Mouse (Mus musculus): Measurements from ENCODE around the gene Sppl2b.
"Not testable (repeated sequence)": the region's sequence is repeated elsewhere in the genome, so short reads cannot be mapped to it uniquely, and the experiment has no call there.

Gene Sppl2b

GRCm38 (mm10) chr10:80854913-80855748, at the start of gene Sppl2b, which contains the start of gene Lsm7:
TSS of gene Sppl2b (plus strand) at chr10:80855275.
TSS of gene Lsm7 (minus strand) at chr10:80855209.
- peak; percentile 96 for DNase-seq (ENCODE audit: low spot score)

DNA sequence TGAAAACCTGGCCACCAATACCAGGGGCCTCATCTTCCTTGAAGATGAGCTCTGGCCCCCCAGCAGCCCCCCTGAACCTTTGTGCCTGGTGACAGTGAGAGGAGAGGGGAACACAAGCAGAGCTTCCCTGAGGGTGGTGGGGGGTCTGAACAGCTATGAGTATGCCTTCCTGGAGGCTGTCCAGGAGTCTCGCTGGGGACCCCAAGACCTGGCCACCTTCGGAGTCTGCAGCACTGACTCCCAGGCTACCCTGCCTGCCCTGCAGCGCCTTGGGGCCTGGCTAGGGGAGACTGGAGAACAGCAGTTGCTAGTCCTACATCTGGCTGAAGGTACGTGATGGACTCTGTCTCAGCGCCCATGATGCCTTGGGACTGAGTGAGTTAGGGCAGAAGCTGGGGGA, 49.8 kb upstream of the Sppl2b start:
- DNase-seq (ENCODE audit: low spot score), result no peak

GRCm38 (mm10) chr10:80805925-80806324, 49.1 kb upstream of the Sppl2b start:
- DNase-seq (ENCODE audit: low spot score), result peak; percentile 58

GRCm38 (mm10) chr10:80806341-80807056, 48.6 kb upstream of the Sppl2b start:
- no peak for DNase-seq (ENCODE audit: low spot score)

GRCm38 (mm10) chr10:80807057-80807627, 47.9 kb upstream of the Sppl2b start:
- peak; percentile 51 for DNase-seq (ENCODE audit: low spot score)

DNA sequence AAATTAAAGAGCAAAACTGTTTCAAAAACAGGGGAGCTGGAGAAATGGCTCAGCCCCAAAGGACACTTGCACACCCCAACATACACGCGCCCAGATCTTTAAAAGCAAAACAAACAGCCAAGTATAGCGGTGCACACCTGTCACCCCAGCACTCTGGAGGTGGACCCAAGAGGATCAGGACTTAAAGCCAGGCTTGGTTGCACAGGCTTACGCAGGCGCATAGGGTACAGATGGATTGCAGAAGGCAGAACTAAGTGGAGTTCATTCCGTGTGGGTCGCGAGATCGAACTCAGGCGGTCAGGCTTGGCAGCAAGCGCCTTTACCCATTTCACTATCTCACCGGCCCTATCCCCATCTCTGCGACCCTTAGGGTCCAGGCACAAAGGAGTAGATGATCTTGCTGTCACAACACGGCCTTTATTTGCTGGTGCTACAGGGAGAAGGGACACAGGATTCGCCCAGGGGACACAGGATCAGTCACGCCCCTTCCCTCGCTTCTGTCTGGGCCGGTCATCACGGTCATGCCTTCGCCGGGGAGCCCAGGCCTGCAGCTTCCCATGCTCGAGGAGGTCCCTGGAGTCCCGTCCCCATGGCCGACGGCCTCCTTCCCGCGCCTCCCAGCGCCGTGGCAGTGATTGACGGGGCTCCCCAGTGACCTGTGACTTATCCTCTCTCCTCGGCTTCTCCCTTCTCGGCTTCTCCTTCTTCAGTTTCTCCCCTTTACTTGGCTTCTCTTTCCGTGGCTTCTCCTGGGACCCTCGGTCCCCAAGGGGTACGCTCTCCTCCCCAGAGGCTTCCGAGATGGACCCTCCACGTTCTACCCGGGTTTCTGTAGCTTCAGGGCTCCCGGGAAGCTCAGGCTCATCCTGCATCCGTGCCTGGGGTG, 46.7 kb upstream of the Sppl2b start:
- no peak for DNase-seq (ENCODE audit: low spot score)

DNA sequence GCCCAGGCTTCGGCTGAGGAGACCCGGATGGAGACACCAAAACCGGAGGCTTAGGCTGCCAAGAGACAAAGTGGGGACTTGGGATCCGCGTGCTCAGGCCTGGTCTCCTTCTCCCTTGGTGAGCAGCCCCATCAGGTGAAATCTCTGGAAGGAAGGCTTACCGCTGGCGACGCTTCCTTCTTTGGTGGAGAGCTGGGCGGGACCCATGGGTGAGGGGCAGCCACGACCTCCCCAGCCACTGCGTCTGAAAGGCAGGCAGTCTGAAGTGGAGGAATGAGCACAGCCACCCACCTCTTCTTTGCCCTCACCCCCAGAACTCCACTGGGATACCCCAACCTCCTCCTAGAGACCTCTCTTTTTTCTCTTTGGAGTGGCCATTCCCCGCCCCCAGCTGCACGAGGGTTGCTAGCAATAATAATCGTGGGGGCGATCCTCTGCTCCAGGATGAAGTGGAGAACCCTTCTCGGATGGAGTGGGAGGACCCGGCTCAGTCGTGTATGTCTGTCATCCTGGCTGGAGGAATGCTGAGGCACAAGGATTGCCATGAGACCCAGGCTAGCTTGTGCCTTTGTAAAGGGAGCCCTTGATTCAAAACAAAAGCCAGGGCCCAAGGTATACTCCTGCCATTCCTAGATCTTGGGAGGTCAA, 46.0 kb upstream of the Sppl2b start:
- no peak for DNase-seq (ENCODE audit: low spot score)

- DNase-seq (ENCODE audit: low spot score), result no peak
These were observed 45.0 kb upstream of the Sppl2b start for GRCm38 (mm10) chr10:80810084-80810483.

GRCm38 (mm10) chr10:80812391-80813041, 42.6 kb upstream of the Sppl2b start:
- DNase-seq (ENCODE audit: low spot score), result no peak

DNA sequence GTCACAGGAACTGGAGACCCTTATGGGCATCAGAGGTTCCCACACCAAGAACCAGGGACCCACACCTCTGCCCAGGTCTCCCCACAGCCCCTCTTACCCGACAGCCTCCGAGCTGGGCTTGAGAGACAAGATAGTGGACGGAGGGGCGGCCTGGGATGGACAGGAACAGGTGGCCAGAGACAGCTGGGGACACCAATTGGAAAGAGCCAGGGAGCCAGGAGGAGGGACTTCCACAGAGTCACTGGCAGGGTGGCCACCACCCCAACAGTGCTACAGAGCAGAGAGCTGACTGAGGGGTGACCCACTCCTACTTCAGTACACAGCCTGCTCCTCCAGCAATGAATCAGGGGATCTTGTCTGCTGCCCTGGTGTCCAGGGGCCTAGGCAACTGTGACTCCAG, 41.7 kb upstream of the Sppl2b start, which contains the start of gene Jsrp1:
Jsrp1 (minus strand) TSS at position 133 of the 400 bp plus-strand sequence.
- DNase-seq (ENCODE audit: low spot score), result no peak

DNA sequence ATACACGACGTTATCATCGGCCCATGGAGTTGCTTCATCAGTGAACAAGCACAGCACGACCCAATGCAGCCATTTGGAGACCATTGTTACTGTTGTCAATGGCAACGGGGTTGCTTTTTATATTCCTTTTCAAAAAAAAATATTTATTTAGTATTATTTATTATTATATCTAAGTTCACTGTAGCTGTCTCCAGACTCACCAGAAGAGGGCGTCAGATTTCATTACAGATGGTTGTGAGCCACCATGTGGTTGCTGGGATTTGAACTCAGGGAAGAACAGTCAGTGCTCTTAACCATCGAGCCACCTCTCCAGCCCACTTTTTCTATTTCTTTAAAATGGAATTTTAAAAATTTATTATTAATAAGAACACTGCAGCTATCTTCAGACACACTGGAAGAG, 40.3 kb upstream of the Sppl2b start:
- no peak for DNase-seq (ENCODE audit: low spot score)

- not testable (repeated sequence) for DNase-seq (ENCODE audit: low spot score)
These were observed 38.8 kb upstream of the Sppl2b start for GRCm38 (mm10) chr10:80816303-80816702.

DNA sequence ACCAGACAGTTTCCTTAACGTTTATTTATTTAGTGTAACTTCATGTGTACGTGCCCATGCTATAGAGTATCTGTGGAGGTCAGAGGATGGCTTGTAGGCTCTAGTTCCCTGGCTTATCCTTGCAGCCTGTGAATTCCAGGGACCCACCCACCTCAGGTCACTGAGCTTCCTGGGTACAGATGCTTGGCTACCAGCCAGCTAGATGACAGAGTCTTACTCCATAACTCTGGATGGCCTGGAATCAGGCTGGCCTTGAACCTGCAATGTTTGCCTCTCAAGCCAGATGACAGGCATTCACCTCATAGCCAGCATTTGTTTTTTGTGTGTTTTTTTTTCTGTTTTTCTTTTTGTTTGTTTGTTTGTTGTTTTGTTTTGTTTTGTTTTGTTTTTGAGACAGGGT, 37.9 kb upstream of the Sppl2b start:
- DNase-seq (ENCODE audit: low spot score), result no peak

- not testable (repeated sequence) for DNase-seq (ENCODE audit: low spot score)
These were observed 37.1 kb upstream of the Sppl2b start for GRCm38 (mm10) chr10:80817955-80818354.

DNA sequence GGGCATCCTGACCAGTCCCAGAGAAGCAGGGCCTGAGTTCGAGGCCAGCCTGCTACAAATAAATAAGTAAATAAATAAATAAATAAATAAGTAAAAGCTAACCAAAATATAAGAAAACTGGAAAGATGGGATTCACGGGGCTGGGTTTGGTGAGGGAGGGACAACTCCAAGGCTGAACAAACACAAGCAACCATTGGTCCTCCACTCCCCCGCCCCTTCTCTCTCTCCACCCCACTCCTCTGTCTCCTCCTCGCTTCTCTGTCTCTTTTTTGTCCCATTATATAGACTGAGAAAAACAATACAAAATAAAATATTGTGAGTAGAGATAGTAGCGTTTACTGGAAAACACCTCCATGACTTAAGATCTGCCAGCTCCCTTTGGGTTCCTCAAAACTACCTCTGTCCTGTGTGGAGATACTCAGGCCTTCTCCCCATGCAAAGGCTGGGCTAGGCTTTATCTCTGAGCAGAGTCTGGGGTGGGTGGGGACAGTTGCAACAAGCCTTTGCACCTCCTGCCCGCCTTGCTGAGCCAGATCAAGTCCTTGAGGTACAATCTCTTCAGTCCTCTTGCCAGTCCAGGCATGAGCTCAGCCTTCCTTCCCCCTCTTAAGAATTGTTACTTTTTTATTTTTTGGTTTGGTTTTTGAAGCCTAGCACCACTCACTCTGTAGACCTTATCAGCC, 36.3 kb upstream of the Sppl2b start:
- no peak for DNase-seq (ENCODE audit: low spot score)

DNA sequence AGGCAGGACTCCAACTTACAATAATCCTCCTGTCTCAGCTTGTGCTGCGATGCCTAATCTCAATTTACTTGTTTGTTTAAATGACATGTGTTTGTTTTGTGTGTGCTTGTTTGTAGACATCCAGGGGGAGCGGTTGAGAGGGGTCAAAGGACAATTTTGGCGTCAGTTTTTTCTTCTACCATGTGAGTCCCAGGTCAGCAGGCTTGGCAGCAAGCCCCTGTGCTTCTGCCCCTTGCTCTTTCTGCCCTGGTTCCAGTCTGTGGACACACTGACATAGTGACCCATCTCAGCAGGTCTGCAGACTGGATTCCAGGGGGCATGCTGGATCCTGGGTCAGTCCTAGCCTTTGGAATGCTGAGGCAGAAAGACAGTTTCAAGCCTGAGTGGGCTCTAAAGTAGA, 35.7 kb upstream of the Sppl2b start:
- DNase-seq (ENCODE audit: low spot score), result no peak

DNA sequence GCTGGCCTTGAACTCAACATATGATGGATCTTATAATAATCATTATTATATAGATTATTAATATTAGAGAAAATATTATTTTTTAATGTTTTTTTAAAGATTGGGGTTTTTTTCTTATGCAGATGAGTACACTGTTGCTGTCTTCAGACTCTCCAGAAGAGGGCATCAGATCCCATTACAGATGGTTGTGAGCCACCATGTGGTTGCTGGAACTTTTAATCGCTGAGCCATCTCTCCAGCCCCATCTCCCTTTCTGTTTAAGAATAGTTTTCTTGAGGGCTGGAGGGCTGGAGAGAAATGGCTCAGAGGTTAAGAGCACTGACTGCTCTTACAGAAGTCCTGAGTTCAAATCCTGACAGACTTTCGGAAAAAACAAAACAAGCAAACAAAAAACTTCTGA, 33.1 kb upstream of the Sppl2b start:
- DNase-seq (ENCODE audit: low spot score), result peak; percentile 44

- no peak for DNase-seq (ENCODE audit: low spot score)
These were observed 32.5 kb upstream of the Sppl2b start for GRCm38 (mm10) chr10:80822528-80822927.

DNA sequence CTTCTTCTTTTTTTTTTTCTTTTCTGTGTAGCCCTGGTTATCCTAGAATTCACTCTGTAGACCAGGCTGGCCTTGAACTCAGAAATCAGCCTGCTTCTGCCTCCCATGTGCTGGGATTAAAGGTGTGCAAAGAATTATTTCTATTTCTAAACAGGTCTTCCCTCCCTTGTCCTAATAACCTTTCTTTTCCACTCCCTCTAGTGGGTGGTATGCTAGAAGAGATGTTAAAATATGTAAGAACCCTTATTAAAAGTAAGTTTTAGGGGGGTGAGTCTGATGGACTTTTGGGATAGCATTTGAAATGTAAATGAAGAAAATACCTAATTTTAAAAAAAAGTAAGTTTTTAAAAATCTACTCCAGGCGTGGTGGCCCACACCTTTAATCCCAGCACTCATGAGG, 31.8 kb upstream of the Sppl2b start:
- no peak for DNase-seq (ENCODE audit: low spot score)
